Mouse (Mus musculus) CD4-positive, CD25-positive, alpha-beta regulatory T cell, adult 4 months (primary cell): ENCODE measurements around the gene Bhlhe23. TPM values are rescaled to one million over a fixed set of nuclear protein-coding genes. Genes with fewer than 3 reads are reported as not detected.

Source experiments
- ATAC-seq: one replicate; pipeline ENCODE4 v1.8.0; 2017
- polyA plus RNA-seq, 2 experiments: library from polyadenylated mRNA; unstranded; fragments of 100-300 nt; shearing (Covaris generic); gene quantifications; one replicate each; pipeline ENCODE4 v1.2.1; 2017

The Bhlhe23 gene
- polyA plus RNA-seq, 2 experiments from 2014 or later: not detected

- no peak for ATAC-seq
These were observed 1.5 kb downstream of the Bhlhe23 start for GRCm38 (mm10) chr2:180775223-180775622.

DNA sequence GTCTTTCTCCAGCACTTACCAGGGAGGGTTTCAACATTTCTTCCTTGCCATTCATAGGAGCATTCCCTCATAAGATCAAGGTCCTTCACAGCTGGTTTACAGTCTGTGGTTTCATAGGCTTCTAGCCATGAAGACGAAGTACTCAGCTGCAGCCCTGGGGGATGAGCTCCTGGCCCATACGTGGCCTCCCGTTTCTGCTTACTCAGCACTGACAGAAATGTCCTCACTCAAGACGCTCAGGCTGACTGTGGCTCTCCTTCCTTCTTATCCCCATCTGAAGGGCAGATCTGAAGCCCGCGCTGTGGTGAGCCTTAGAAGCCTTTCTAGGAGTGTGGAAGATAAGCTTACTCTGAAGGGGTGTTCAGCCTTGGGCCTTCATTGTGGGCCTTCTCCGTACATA, 11.0 kb downstream of the Bhlhe23 start:
- no peak for ATAC-seq

DNA sequence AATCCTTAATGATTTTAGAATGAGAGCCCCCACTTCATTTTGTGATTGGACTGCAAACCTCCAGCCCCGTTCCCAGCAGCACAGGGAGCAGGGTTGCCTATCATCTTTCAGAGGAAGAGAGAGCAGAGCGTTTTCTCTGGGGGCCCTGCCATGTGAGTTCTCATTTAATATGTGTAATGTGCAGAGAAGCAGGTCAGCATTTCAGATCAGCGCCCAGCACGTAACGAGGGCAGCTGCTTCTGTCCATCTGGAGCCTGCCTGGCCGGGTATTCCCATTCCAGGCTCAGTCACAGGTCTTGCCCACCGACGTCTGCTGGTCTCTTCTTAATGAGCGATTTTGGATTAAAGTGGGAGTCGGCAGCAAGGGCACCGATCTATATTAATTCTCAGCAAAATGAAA, 11.7 kb downstream of the Bhlhe23 start:
- no peak for ATAC-seq

GRCm38 (mm10) chr2:180758513-180759263, 18.0 kb downstream of the Bhlhe23 start:
- no peak for ATAC-seq

DNA sequence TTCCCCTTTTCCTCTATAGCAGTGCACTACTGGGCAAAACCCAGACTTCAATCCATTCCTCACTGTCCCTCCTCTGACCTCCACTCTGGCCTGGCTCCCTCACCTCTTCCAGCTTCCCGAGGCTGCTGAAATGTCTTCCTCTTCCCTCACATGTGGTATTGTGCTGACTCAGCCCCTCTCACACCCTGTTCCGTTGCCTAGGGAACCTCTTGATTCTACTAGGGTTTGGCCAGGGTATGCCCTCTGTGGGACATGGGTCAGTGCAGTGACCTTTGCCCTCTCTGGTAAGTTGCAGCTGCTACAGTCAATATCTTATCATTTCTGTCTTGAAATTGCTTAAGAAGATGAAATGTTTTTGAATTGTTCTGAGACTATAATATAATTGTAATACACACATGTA, 19.9 kb downstream of the Bhlhe23 start:
- no peak for ATAC-seq

DNA sequence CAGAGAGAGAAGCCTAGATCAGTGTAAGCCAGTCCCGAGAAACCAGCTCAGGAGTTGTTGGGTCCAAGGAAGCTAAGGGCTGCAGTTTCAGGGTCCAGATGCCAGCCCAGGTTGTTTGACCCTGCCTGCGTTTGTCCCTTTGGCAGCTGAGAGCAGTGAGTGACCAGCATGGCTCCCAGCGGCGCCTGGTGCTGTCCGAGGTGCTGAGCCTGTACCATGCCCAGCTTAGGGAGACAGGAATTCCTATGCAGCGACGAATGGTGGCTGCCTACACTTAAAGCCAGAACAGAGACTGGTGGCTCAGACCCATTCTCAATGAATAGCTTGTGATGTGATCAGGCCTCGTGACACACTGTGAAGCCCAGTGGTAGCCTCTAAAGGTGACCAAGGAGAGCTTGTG, 20.8 kb downstream of the Bhlhe23 start:
- no peak for ATAC-seq

DNA sequence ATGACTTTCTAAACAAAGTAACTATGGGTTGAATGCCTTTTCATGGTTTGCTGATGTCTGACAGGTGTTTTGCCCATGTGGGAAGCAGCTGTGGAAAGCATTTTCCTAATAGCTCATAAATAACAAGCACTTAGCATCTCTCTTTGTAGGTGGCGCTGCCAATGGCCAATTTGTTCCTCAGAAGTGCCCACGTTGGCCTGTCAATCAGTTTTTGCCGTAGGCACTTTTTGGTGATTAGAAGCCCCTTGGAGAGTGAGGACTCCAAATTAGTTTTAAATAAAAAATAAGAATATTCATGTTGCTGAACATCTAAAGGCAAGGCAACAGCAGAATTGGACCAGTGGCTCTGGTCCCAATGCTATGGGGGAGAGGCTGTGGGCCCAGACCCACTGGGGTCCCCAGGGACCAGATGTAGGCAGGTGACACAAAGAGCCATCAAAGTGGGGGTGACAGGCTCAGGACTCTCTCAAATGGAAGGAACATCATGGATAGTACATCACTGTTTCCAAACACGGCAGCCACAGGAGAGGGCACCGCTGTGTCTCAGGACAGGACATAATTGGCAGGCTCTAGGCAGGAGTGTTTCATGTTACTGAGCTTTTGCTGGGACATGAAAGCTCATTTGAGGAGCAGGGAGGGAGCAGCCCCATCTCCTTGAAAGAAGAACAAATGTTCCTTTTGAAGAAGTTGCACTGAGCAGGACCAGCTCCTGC, 21.6 kb downstream of the Bhlhe23 start:
- ATAC-seq: no peak

GRCm38 (mm10) chr2:180748904-180749303, 27.8 kb downstream of the Bhlhe23 start:
- no peak for ATAC-seq

DNA sequence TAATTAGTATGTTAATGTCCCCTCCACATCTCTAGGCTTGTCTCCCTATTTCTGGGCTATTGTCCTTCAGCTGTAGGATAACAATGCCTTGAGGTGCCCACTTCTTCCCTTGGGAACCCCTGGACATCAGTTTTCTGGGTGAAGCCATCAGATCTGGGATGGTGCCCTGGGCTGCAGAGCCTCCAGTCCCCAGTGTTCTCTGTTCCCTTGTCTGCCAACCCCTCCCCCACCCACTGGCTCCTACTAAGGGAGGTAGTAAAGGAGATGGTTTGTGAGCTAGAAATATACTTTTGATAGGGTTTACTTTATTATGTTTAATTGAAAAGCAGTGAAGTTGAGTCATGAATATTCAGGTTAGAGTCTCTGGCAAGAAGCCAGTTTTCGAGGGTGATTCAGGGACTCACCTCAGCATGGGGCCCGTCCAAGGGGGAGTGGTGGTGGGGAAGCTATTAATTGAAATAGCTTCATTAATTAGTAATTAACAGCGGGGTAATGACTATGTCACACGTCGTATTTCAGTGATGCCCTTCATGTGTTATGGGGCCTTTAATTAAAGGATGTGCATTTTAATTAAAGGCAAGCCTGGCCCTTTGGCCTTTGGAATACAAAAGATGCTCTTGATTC, 30.0 kb downstream of the Bhlhe23 start:
- no peak for ATAC-seq

DNA sequence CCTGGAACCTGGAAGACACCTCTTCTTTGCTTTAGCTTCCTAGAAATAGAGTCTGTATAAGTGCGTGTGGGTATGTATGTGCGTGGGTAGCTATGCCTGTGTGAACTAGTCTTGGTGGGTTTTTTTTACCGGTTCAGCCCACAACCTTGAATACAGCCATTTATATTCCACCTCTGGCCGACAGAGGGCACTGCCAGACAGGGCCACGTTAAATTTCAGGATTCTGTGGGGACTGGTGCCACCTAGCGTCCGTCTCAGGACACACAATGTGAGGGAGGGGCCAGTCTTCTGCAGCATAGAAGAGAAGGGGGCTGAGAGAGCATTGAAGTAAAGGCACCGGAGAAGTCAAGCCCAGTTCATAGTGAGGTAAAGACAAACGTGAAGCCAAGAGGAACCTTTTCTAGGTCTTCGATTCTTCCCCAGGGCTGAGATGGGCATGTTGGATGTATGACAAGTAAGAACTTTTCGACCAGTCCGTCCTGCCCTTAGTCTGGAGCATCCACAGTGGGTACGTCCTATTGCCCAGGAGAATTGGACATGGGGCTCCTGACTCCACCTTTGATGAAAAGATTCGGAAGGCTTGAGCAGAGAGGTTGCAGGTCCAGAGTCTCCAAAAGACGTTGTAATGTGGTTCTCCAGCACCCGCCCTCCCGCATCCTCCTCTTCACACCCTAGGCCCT, 31.3 kb downstream of the Bhlhe23 start:
- ATAC-seq: peak; percentile 96

DNA sequence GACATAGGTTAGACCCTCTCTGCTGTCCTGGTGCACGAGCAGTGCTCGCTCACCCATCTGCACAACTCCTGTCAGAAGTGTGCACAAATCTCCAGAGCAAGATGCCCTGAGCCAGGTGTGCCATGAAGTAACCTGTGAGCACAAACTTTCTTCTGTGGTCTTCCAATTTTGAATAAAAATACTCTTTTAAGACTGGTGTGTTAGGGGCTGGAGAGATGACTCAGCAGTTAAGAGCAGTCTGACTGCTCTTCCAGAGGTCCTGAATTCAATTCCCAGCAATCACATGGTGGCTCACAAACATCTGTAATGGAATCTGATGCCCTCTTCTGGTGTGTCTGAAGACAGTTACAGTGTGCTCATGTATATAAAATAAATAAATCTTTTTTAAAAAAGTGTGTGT, 33.4 kb downstream of the Bhlhe23 start:
- ATAC-seq: no peak

- no peak for ATAC-seq
These were observed 33.9 kb downstream of the Bhlhe23 start for GRCm38 (mm10) chr2:180742820-180743219.

GRCm38 (mm10) chr2:180741421-180741820, 35.3 kb downstream of the Bhlhe23 start:
- ATAC-seq: no peak

GRCm38 (mm10) chr2:180740349-180740748, 36.4 kb downstream of the Bhlhe23 start:
- no peak for ATAC-seq

GRCm38 (mm10) chr2:180737984-180738383, 38.7 kb downstream of the Bhlhe23 start:
- ATAC-seq: no peak

DNA sequence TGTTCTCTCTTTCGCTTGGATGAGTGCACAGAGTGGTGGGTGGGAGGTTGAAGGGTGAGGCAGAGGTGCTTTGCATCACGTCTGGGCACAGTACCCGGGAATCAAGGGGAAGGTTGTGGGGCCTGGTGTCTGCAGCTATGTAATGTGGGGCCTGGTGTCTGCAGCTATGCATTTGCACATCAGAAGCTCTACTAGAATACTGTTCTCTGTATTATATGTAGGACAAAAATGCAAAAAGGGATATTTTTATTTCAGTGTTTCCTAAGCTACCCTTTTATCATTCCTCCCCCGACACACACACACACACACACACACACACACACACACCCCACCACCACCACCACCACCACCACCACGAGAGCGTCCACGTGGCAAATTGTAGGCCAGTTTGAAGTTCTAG, 41.5 kb downstream of the Bhlhe23 start:
- ATAC-seq: no peak

DNA sequence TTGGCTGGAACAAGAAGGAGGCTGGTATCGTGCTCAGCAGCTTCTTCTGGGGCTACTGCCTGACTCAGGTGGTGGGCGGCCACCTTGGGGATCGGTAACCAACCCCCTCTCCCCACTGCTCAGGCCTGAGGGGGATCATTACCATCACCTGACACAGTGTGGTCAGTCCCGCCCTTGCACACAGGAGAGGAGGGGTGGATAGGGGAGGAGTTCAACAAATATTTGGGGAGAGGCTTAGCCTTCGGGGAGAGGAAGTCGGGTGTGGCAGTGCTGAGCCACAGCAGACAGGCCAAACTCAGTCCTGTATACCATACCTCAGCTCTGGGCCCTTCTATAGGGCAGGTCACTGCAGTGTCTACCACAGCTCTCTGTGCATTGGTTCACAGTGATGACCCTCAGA, 44.7 kb downstream of the Bhlhe23 start:
- ATAC-seq: peak; percentile 60

- ATAC-seq: peak; percentile 53
These were observed 45.7 kb downstream of the Bhlhe23 start for GRCm38 (mm10) chr2:180731036-180731435.

DNA sequence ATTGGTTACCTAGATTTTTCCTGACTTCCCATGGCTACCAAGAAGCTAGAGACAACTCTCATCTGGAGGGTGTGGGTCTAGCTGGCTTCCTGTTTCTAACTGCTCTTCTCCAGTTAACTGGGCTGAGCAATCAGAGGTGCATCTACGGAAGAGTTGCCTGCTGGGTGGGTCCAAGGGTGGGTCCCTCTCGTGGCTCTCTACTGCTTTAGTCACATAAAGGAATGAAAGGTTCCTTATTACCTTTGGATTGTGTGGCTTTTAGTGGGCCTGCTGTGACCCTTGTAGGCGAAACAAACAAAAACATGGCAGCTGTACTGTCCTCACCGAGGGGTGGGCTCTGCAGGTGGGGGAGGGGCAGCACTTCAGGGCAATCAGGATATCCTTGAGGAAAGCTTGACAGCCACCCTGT, 49.1 kb downstream of the Bhlhe23 start:
- no peak for ATAC-seq

DNA sequence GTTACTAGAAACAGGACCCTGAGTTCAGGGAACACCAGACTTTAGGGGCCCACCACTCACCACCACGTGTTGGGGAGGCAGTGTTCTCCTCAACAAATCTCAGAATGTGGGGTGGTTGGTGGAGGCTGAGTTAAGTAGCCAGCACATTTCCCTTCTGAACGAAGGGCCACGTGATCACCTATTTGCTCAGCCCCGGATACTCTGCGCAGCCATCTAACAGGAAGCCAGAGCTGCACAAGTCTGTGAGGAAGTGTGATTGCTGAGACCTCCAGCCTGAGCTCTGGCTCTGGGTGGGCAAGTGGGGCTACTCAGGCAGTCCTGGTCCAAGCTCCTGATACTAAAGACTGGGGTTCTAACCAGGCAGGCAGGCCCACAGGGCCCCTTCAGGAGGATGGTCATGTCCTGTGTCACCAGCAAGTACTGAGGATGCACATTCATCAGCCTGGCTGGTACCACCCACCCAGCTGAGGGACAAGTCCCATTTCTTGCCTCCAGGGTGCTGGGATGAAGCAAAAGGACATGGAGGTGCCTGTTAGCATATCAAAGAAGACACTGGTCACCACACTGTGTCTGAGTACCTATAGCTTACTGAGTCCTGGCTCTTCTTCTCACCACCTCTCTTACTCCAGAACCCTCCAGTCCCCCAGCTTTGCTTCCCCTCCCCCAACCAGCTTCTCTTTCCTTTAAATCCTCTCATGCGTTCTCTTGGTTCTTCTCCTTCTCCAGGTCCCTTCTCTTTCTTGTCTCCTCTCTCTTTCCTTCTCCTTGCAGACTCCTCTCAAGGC, 49.9 kb downstream of the Bhlhe23 start:
- ATAC-seq: peak; percentile 84

- peak; percentile 18 for ATAC-seq
These were observed 50.7 kb downstream of the Bhlhe23 start for GRCm38 (mm10) chr2:180725856-180726629.

GRCm38 (mm10) chr2:180725414-180725778, 51.3 kb downstream of the Bhlhe23 start:
- ATAC-seq: no peak
